Mouse (Mus musculus) liver, postnatal 0 days (tissue): Measurements from ENCODE around the gene Slc35b4.

ENCODE experiments used
- CTCF ChIP-seq: sonication (generic); IDR thresholded peaks from 2 replicates; pipeline ENCODE4 v1.5.1; 2016; ENCODE audit warnings: antibody characterized with exemption, low read depth
- EP300 ChIP-seq: IDR thresholded peaks from 2 replicates; pipeline ENCODE4 v1.6.1; 2016; ENCODE audit warnings: antibody characterized with exemption, low read depth, mild to moderate bottlenecking

- TF ChIP-seq CTCF (peak; percentile 96), EP300 (no peak)
Observed at GRCm38 (mm10) chr6:34193708-34194475, 17.0 kb upstream of the Slc35b4 start.
